Mouse (Mus musculus) macrophage (primary cell): ENCODE results near the gene Akap12. TPM values are rescaled to one million over a fixed set of nuclear protein-coding genes. Genes with fewer than 3 reads are reported as not detected.
A peak's percentile ranks its signal among the peaks of the same experiment; 100 is the strongest.

Experiments used
- H3K27ac ChIP-seq: fragments of 350-480 bp; formaldehyde crosslinking; 2 replicates; pipeline ENCODE4 v1.9.0; 2021
- H3K36me3 ChIP-seq: fragments of 350-480 bp; formaldehyde crosslinking; 2 replicates; pipeline ENCODE4 v1.9.0; 2021; ENCODE audit errors: inconsistent target
- H3K4me3 ChIP-seq: fragments of 350-480 bp; formaldehyde crosslinking; 2 replicates; pipeline ENCODE4 v1.9.0; 2021; ENCODE audit errors: inconsistent target
- H3K79me2 ChIP-seq: fragments of 350-480 bp; formaldehyde crosslinking; 2 replicates; pipeline ENCODE4 v1.9.0; 2021; ENCODE audit errors: inconsistent target
- WGBS: methylation state at CpG from one replicate; pipeline ENCODE4 v1.1.7; 2026; ENCODE audit warnings: inconsistent platforms; ENCODE audit not compliant: missing documents; 5-methylcytosine and 5-hydroxymethylcytosine counted together
- polyA plus RNA-seq: library from polyadenylated mRNA; stranded (reverse); fragments of 250-400 nt; gene quantifications from 3 replicates; pipeline ENCODE4 v1.2.4, GENCODE M21; 2018; ENCODE audit warnings: inconsistent platforms

The Akap12 gene
- polyA plus RNA-seq, 1 experiment from 2014 or later = 0.20 TPM

GRCm38 (mm10) chr10:4357435-4357834 lies 91.3 kb downstream of the Akap12 start:
- Histone ChIP-seq H3K79me2 (no peaks in the 10 kb centered on the region), H3K36me3 (no peaks in the 10 kb centered on the region), H3K4me3 (no peak overlapping the region), H3K27ac (no peak overlapping the region)
- WGBS = 90% methylated on average over 10 of the region's 10 CpGs

GRCm38 (mm10) chr10:4364618-4365017 lies 98.4 kb downstream of the Akap12 start:
- Histone ChIP-seq H3K36me3 (peaks cover 10% of the 10 kb centered on the region; the same call in 1 of the 2 replicates), H3K4me3 (no peak overlapping the region), H3K27ac (no peak overlapping the region), H3K79me2 (no peaks in the 10 kb centered on the region)
- WGBS = 94% methylated on average over 3 of the region's 3 CpGs

GRCm38 (mm10) chr10:4370105-4370504 lies 103.9 kb downstream of the Akap12 start:
- 86% methylated on average over 11 of the region's 11 CpGs for WGBS
- H3K36me3 ChIP-seq = peaks cover 27% of the 10 kb centered on the region; the same call in 1 of the 2 replicates
- H3K27ac ChIP-seq = no peak overlapping the region
- H3K4me3 ChIP-seq = no peak overlapping the region
- H3K79me2 ChIP-seq = no peaks in the 10 kb centered on the region

- H3K4me3 ChIP-seq = no peak overlapping the region
- no peak overlapping the region for H3K27ac ChIP-seq
- peaks cover 18% of the 10 kb centered on the region; the same call in 1 of the 2 replicates for H3K79me2 ChIP-seq
- 65% methylated on average over 5 of the region's 5 CpGs for whole genome bisulfite sequencing
- H3K36me3 ChIP-seq = peaks cover 27% of the 10 kb centered on the region; the same call in 1 of the 2 replicates
Observed at GRCm38 (mm10) chr10:4372011-4372410, 105.8 kb downstream of the Akap12 start.

- Histone ChIP-seq H3K36me3 (peaks cover 20% of the 10 kb centered on the region; the same call in 1 of the 2 replicates), H3K27ac (no peak overlapping the region), H3K4me3 (no peak overlapping the region), H3K79me2 (peaks cover 34% of the 10 kb centered on the region; the same call in 1 of the 2 replicates)
- WGBS = 77% methylated on average over 4 of the region's 4 CpGs
Observed at GRCm38 (mm10) chr10:4373558-4373957, 107.4 kb downstream of the Akap12 start.

GRCm38 (mm10) chr10:4374239-4374638 lies 108.1 kb downstream of the Akap12 start:
- peaks cover 17% of the 10 kb centered on the region; the same call in 1 of the 2 replicates for H3K36me3 ChIP-seq
- H3K79me2 ChIP-seq = peaks cover 40% of the 10 kb centered on the region; the same call in 1 of the 2 replicates
- 87% methylated on average over 6 of the region's 7 CpGs for WGBS
- no peak overlapping the region for H3K27ac ChIP-seq
- no peak overlapping the region for H3K4me3 ChIP-seq

- Histone ChIP-seq H3K4me3 (no peak overlapping the region), H3K27ac (no peak overlapping the region), H3K36me3 (peaks cover 17% of the 10 kb centered on the region; the same call in 1 of the 2 replicates), H3K79me2 (peaks cover 45% of the 10 kb centered on the region; the same call in 1 of the 2 replicates)
- 91% methylated on average over 4 of the region's 4 CpGs for WGBS
Observed at GRCm38 (mm10) chr10:4374734-4375133, 108.6 kb downstream of the Akap12 start.

- Histone ChIP-seq H3K27ac (no peak overlapping the region), H3K79me2 (peaks cover 51% of the 10 kb centered on the region; the same call in 1 of the 2 replicates), H3K36me3 (peaks cover 17% of the 10 kb centered on the region; the same call in 1 of the 2 replicates), H3K4me3 (no peak overlapping the region)
- WGBS = 82% methylated on average over 7 of the region's 7 CpGs
Observed at GRCm38 (mm10) chr10:4375267-4375666, 109.1 kb downstream of the Akap12 start.

- 90% methylated on average over 7 of the region's 7 CpGs for WGBS
- no peak overlapping the region for H3K4me3 ChIP-seq
- H3K27ac ChIP-seq = no peak overlapping the region
- H3K36me3 ChIP-seq = peaks cover 11% of the 10 kb centered on the region; the same call in 1 of the 2 replicates
- peaks cover 63% of the 10 kb centered on the region; the same call in 1 of the 2 replicates for H3K79me2 ChIP-seq
Observed at GRCm38 (mm10) chr10:4376461-4376860, 110.3 kb downstream of the Akap12 start.

GRCm38 (mm10) chr10:4376931-4377330 lies 110.8 kb downstream of the Akap12 start:
- no peak overlapping the region for H3K27ac ChIP-seq
- H3K4me3 ChIP-seq = no peak overlapping the region
- WGBS = 90% methylated on average over 7 of the region's 7 CpGs
- H3K36me3 ChIP-seq = peaks cover 9% of the 10 kb centered on the region; the same call in 1 of the 2 replicates
- H3K79me2 ChIP-seq = peaks cover 67% of the 10 kb centered on the region; the same call in 1 of the 2 replicates

GRCm38 (mm10) chr10:4380748-4381147 lies 114.6 kb downstream of the Akap12 start:
- WGBS = 98% methylated on average over 5 of the region's 5 CpGs
- peaks cover 100% of the 10 kb centered on the region for H3K79me2 ChIP-seq
- no peak overlapping the region for H3K27ac ChIP-seq
- no peak overlapping the region for H3K4me3 ChIP-seq
- H3K36me3 ChIP-seq = no peaks in the 10 kb centered on the region

GRCm38 (mm10) chr10:4384244-4384643 lies 118.1 kb downstream of the Akap12 start:
- Histone ChIP-seq H3K79me2 (peaks cover 78% of the 10 kb centered on the region), H3K4me3 (no peak overlapping the region), H3K36me3 (no peaks in the 10 kb centered on the region), H3K27ac (no peak overlapping the region)
- 96% methylated on average over 7 of the region's 7 CpGs for WGBS

- Histone ChIP-seq H3K36me3 (no peaks in the 10 kb centered on the region), H3K4me3 (peak overlapping the region; percentile 56), H3K79me2 (peaks cover 78% of the 10 kb centered on the region), H3K27ac (peak overlapping the region; percentile 53)
- WGBS = under 1% methylated on average over 68 of the region's 133 CpGs
Observed at GRCm38 (mm10) chr10:4386609-4387591, 120.7 kb downstream of the Akap12 start.

- Histone ChIP-seq H3K27ac (peak within 1 kb of the TSS; percentile 34; the same call in 1 of the 2 replicates), H3K79me2 (peaks cover 78% of the 10 kb centered on the region), H3K4me3 (peak within 1 kb of the TSS; percentile 55), H3K36me3 (no peaks in the 10 kb centered on the region)
- WGBS = 2% methylated on average over 50 of the region's 87 CpGs
Observed at GRCm38 (mm10) chr10:4387701-4388383, 121.7 kb downstream of the Akap12 start, which contains the start of gene Zbtb2. TSS of gene Zbtb2 (minus strand) at chr10:4388108.
